Mouse (Mus musculus): ENCODE measurements around the gene Txn2.

DNA sequence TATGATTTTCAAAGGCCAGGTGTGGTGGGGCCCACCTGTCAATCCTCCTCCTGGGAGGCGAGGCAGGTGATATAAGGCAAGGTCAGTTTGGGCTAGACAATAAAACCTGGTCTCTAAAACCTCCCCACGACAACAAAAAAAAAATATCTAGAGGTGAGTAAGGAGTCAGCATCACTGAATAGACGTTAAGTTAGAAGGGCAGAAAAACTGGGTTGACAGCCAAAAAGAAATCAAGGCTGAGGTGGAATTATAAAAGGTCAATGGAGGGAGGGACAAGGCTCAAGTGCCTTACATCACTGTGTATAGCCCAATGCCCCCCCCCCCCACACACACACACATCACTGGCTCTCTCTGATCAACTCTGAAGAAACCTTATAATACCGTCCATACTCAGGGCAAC is 715 bp downstream of the Txn2 start:
- TF ChIP-seq CTCF (IDR thresholded peaks at IDR 0.05; ENCODE audit: borderline replicate concordance, insufficient read depth, low read depth, low read length) = no peak
- TF ChIP-seq POLR2A (IDR thresholded peaks at IDR 0.05; ENCODE audit: borderline replicate concordance, insufficient read depth, low read length) = no peak
